Mouse (Mus musculus): Measurements from ENCODE around the gene Oxct1. TPM values are rescaled to one million over a fixed set of nuclear protein-coding genes. Genes with fewer than 3 reads are reported as not detected.

Oxct1 gene
- polyA plus RNA-seq, 1 experiment from 2014 or later = 25.7 TPM

- Histone ChIP-seq H3K27ac (replicated peaks) (no peak overlapping the region), H3K4me1 (replicated peaks) (no peaks in the 10 kb centered on the region), H3K4me3 (replicated peaks) (no peak overlapping the region), H3K36me3 (replicated peaks) (no peaks in the 10 kb centered on the region), H3K4me2 (no peak overlapping the region), H3K27me3 (no peaks in the 10 kb centered on the region), H3K9me3 (replicated peaks) (no peaks in the 10 kb centered on the region), H3K9ac (no peak overlapping the region)
- no peak for ATAC-seq (ENCODE audit: insufficient read depth)
- WGBS (ENCODE audit: insufficient replicate concordance) = 36% methylated on average over 1 of the region's 1 CpGs
Observed at GRCm38 (mm10) chr15:4138524-4138923, 112.3 kb downstream of the Oxct1 start.

GRCm38 (mm10) chr15:4139516-4139915 is 113.3 kb downstream of the Oxct1 start:
- no peaks in the 10 kb centered on the region for H3K4me1 ChIP-seq (replicated peaks)
- H3K27ac ChIP-seq (replicated peaks) = no peak overlapping the region
- no peaks in the 10 kb centered on the region for H3K27me3 ChIP-seq
- no peaks in the 10 kb centered on the region for H3K9me3 ChIP-seq (replicated peaks)
- no peaks in the 10 kb centered on the region for H3K36me3 ChIP-seq (replicated peaks)
- H3K4me2 ChIP-seq = no peak overlapping the region
- no peak overlapping the region for H3K4me3 ChIP-seq (replicated peaks)
- 72% methylated on average over 12 of the region's 12 CpGs for WGBS (ENCODE audit: insufficient replicate concordance)
- ATAC-seq (ENCODE audit: insufficient read depth) = no peak
- no peak overlapping the region for H3K9ac ChIP-seq

GRCm38 (mm10) chr15:4145352-4145751 is 119.2 kb downstream of the Oxct1 start:
- no peak for ATAC-seq (ENCODE audit: insufficient read depth)
- Histone ChIP-seq H3K36me3 (replicated peaks) (no peaks in the 10 kb centered on the region), H3K27me3 (no peaks in the 10 kb centered on the region), H3K9ac (no peak overlapping the region), H3K4me1 (replicated peaks) (no peaks in the 10 kb centered on the region), H3K9me3 (replicated peaks) (no peaks in the 10 kb centered on the region), H3K4me2 (no peak overlapping the region), H3K27ac (replicated peaks) (no peak overlapping the region), H3K4me3 (replicated peaks) (no peak overlapping the region)
- 72% methylated on average over 5 of the region's 5 CpGs for WGBS (ENCODE audit: insufficient replicate concordance)

- ATAC-seq (ENCODE audit: insufficient read depth) = no peak
- H3K36me3 ChIP-seq (replicated peaks) = no peaks in the 10 kb centered on the region
- no peak overlapping the region for H3K9ac ChIP-seq
- no peaks in the 10 kb centered on the region for H3K4me1 ChIP-seq (replicated peaks)
- WGBS (ENCODE audit: insufficient replicate concordance) = 69% methylated on average over 2 of the region's 2 CpGs
- H3K9me3 ChIP-seq (replicated peaks) = no peaks in the 10 kb centered on the region
- H3K4me3 ChIP-seq (replicated peaks) = no peak overlapping the region
- H3K4me2 ChIP-seq = no peak overlapping the region
- H3K27me3 ChIP-seq = no peaks in the 10 kb centered on the region
- no peak overlapping the region for H3K27ac ChIP-seq (replicated peaks)
Observed at GRCm38 (mm10) chr15:4147700-4148099, 121.5 kb downstream of the Oxct1 start.

- 74% methylated on average over 8 of the region's 8 CpGs for WGBS (ENCODE audit: insufficient replicate concordance)
- Histone ChIP-seq H3K27ac (replicated peaks) (no peak overlapping the region), H3K4me2 (no peak overlapping the region), H3K4me3 (replicated peaks) (no peak overlapping the region), H3K27me3 (no peaks in the 10 kb centered on the region), H3K4me1 (replicated peaks) (no peaks in the 10 kb centered on the region), H3K36me3 (replicated peaks) (no peaks in the 10 kb centered on the region), H3K9ac (no peak overlapping the region), H3K9me3 (replicated peaks) (no peaks in the 10 kb centered on the region)
- ATAC-seq (ENCODE audit: insufficient read depth) = no peak
Observed at GRCm38 (mm10) chr15:4148649-4149389, 122.6 kb downstream of the Oxct1 start.

GRCm38 (mm10) chr15:4154646-4155045 is 128.5 kb downstream of the Oxct1 start:
- H3K4me2 ChIP-seq = no peak overlapping the region
- H3K36me3 ChIP-seq (replicated peaks) = 0 out of 2 replicates have a peak, but pooled peaks cover 3% of the 10 kb centered on the region
- ATAC-seq (ENCODE audit: insufficient read depth) = no peak
- H3K27ac ChIP-seq (replicated peaks) = no peak overlapping the region
- H3K4me1 ChIP-seq (replicated peaks) = no peaks in the 10 kb centered on the region
- WGBS (ENCODE audit: insufficient replicate concordance) = 66% methylated on average over 4 of the region's 4 CpGs
- H3K27me3 ChIP-seq = no peaks in the 10 kb centered on the region
- H3K9me3 ChIP-seq (replicated peaks) = no peaks in the 10 kb centered on the region
- no peak overlapping the region for H3K9ac ChIP-seq
- no peak overlapping the region for H3K4me3 ChIP-seq (replicated peaks)

- Histone ChIP-seq H3K36me3 (replicated peaks) (no peaks in the 10 kb centered on the region), H3K4me2 (no peak overlapping the region), H3K27me3 (no peaks in the 10 kb centered on the region), H3K9me3 (replicated peaks) (0 out of 2 replicates have a peak, but pooled peaks cover 5% of the 10 kb centered on the region), H3K4me1 (replicated peaks) (no peaks in the 10 kb centered on the region), H3K4me3 (replicated peaks) (no peak overlapping the region), H3K9ac (no peak overlapping the region), H3K27ac (replicated peaks) (no peak overlapping the region)
- WGBS (ENCODE audit: insufficient replicate concordance) = 51% methylated on average over 2 of the region's 2 CpGs
- no peak for ATAC-seq (ENCODE audit: insufficient read depth)
Observed at GRCm38 (mm10) chr15:4167946-4168345, 141.8 kb downstream of the Oxct1 start.

- no peaks in the 10 kb centered on the region for H3K4me1 ChIP-seq (replicated peaks)
- no peaks in the 10 kb centered on the region for H3K27me3 ChIP-seq
- H3K36me3 ChIP-seq (replicated peaks) = no peaks in the 10 kb centered on the region
- H3K4me2 ChIP-seq = no peak overlapping the region
- no peak overlapping the region for H3K27ac ChIP-seq (replicated peaks)
- H3K9ac ChIP-seq = no peak overlapping the region
- WGBS (ENCODE audit: insufficient replicate concordance) = 31% methylated on average over 2 of the region's 2 CpGs
- ATAC-seq (ENCODE audit: insufficient read depth) = no peak
- H3K4me3 ChIP-seq (replicated peaks) = no peak overlapping the region
- 0 out of 2 replicates have a peak, but pooled peaks cover 3% of the 10 kb centered on the region for H3K9me3 ChIP-seq (replicated peaks)
Observed at GRCm38 (mm10) chr15:4171600-4171999, 145.4 kb downstream of the Oxct1 start.

GRCm38 (mm10) chr15:4197913-4198312 is 171.7 kb downstream of the Oxct1 start:
- no peak overlapping the region for H3K4me3 ChIP-seq (replicated peaks)
- H3K36me3 ChIP-seq (replicated peaks) = no peaks in the 10 kb centered on the region
- H3K4me2 ChIP-seq = no peak overlapping the region
- no peaks in the 10 kb centered on the region for H3K9me3 ChIP-seq (replicated peaks)
- no peak overlapping the region for H3K27ac ChIP-seq (replicated peaks)
- no peak for ATAC-seq (ENCODE audit: insufficient read depth)
- H3K9ac ChIP-seq = no peak overlapping the region
- no peaks in the 10 kb centered on the region for H3K4me1 ChIP-seq (replicated peaks)
- H3K27me3 ChIP-seq = no peaks in the 10 kb centered on the region

Other genes with a start within 250 kb of the Oxct1 start
- gene Fbxo4, start 46.8 kb upstream of the Oxct1 start, polyA plus RNA-seq (2015; fragmentation: Nextera tagmentation; extraction: Ambion mirVana) = 2.9 and 3.2 TPM in 2 replicates
- 6.6 and 6.7 TPM in 2 replicates for gene AW549877, start 30.6 kb upstream of the Oxct1 start, polyA plus RNA-seq (2015; fragmentation: Nextera tagmentation; extraction: Ambion mirVana)

All from liver, embryonic 15.5 days (tissue).